Mouse (Mus musculus): ENCODE measurements at regions not wholly inside any gene's neighbourhood (a gene's known extent, or its start where the extent isn't known, plus 50 kb on each side); places are given as distances from the start of the nearest gene placed in this dataset.
"Not testable (repeated sequence)": the region's sequence is repeated elsewhere in the genome, so short reads cannot be mapped to it uniquely, and the experiment has no call there.

DNA sequence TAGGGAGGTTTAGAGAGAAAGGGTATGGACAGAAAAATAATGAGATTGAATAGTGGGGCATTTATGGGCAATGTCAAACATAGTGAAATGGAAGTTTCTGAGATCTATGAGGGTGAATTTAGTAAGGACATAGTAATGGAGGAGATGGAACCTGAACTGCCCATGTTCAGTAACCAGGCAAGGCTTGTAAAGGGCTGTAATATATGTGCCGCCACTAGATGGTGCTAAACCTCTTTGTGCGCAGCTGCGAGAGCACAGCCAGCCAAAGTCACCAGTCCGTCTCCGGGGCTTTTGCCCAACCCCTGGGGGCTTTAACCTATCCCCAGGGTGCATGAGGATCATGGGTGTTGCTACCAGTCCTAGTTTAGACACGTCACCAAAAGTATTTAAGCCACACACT lies 77.7 kb upstream of the Vmn2r25 start:
- DNase-seq (ENCODE audit: low spot score) (peak; percentile 8), ATAC-seq (ENCODE audit: low FRiP score) (peak; percentile 76)
- H3K9ac ChIP-seq (ENCODE audit: low read depth, low read length); H3K4me2 ChIP-seq (replicated peaks; ENCODE audit: low read depth, low read length); H3K4me3 ChIP-seq (ENCODE audit: low read depth, low read length); H3K4me1 ChIP-seq (replicated peaks; ENCODE audit: control insufficient read depth, insufficient read depth, low read length); H3K27me3 ChIP-seq (ENCODE audit: control insufficient read depth, insufficient read depth, low read length); H3K9me3 ChIP-seq (ENCODE audit: control insufficient read depth, low read length); H3K36me3 ChIP-seq (ENCODE audit: control insufficient read depth, insufficient read depth, low read length); H3K27ac ChIP-seq (ENCODE audit: low read depth, low read length): not testable (repeated sequence)
- 5% methylated on average over 3 of the region's 6 CpGs for WGBS

DNA sequence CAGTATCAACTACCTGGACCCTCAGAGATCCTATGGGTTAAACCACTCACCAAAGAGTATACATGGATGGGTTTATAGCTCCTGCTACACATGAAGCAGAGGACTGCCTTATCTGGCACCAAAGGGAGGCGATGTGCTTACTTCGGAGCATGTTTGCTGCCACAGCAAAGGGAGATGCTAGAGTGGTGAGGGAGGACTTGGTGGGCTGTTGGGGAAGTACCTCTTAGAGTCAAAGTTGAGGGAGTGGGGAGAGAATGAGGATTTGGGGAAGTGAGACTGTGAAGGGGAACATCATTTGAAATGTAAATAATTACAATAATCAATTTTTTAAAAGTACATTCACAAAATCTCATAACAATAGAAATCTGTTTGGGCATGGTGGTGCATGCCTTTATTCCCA lies 84.7 kb upstream of the Vmn2r25 start:
- Histone ChIP-seq H3K9me3 (ENCODE audit: control insufficient read depth, low read length) (no peaks in the 10 kb centered on the region), H3K27me3 (ENCODE audit: control insufficient read depth, insufficient read depth, low read length) (no peaks in the 10 kb centered on the region), H3K27ac (ENCODE audit: low read depth, low read length) (no peak overlapping the region), H3K9ac (ENCODE audit: low read depth, low read length) (no peak overlapping the region), H3K4me1 (replicated peaks; ENCODE audit: control insufficient read depth, insufficient read depth, low read length) (no peaks in the 10 kb centered on the region), H3K4me2 (replicated peaks; ENCODE audit: low read depth, low read length) (no peak overlapping the region), H3K4me3 (ENCODE audit: low read depth, low read length) (no peak overlapping the region), H3K36me3 (ENCODE audit: control insufficient read depth, insufficient read depth, low read length) (no peaks in the 10 kb centered on the region)
- no peak for DNase-seq (ENCODE audit: low spot score)
- WGBS: 87% methylated on average over 2 of the region's 2 CpGs
- ATAC-seq (ENCODE audit: low FRiP score): no peak

DNA sequence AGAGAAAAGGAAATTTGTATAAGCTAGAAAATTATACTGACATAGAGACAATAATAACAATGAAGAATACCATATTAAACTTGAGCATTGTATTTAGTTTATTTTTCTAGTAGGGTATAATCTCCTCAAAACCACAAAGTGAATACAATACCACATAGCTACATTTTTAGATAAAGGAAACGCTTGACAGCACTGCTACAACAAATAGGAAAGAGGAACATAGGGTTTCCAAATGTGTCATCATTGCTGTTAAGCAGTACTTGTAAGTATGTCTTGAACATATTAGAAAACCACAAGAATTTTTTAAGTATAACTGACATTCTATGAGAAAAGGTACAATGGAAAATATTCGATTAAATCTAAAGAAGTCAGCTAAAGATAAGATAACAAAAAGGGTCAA lies 63.0 kb upstream of the Vmn2r26 start:
- H3K36me3 ChIP-seq (ENCODE audit: control insufficient read depth, insufficient read depth, low read length): no peaks in the 10 kb centered on the region
- H3K4me1 ChIP-seq (replicated peaks; ENCODE audit: control insufficient read depth, insufficient read depth, low read length): no peaks in the 10 kb centered on the region
- no peak overlapping the region for H3K9ac ChIP-seq (ENCODE audit: low read depth, low read length)
- ATAC-seq (ENCODE audit: low FRiP score): no peak
- WGBS: 92% methylated on average over 2 of the region's 2 CpGs
- H3K4me3 ChIP-seq (ENCODE audit: low read depth, low read length): no peak overlapping the region
- H3K27me3 ChIP-seq (ENCODE audit: control insufficient read depth, insufficient read depth, low read length): no peaks in the 10 kb centered on the region
- H3K4me2 ChIP-seq (replicated peaks; ENCODE audit: low read depth, low read length): no peak overlapping the region
- no peak for DNase-seq (ENCODE audit: low spot score)
- H3K9me3 ChIP-seq (ENCODE audit: control insufficient read depth, low read length): no peaks in the 10 kb centered on the region
- H3K27ac ChIP-seq (ENCODE audit: low read depth, low read length): no peak overlapping the region

DNA sequence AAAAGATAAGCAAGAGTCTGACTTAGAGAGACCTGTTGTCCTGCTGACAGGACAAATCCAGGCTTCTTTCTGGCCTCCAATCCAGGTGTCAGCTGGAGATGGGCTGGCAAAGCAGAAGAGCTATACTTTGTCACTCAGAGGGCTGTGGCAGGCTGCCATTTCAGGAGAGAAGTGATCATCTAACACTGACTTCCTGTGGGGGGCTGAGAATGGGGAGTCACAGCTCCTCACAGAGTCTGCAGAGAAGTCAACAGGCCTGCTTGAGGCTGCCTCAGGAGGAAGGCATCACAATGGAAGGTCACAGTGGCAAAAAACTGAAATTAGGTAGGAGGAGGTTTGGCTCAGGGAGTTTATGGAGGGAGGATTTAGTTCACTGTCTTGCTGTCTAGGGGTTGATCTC lies 53.2 kb upstream of the Vmn2r26 start:
- DNase-seq (ENCODE audit: low spot score) (no peak), ATAC-seq (ENCODE audit: low FRiP score) (no peak)
- Histone ChIP-seq H3K27ac (ENCODE audit: low read depth, low read length) (no peak overlapping the region), H3K36me3 (ENCODE audit: control insufficient read depth, insufficient read depth, low read length) (no peaks in the 10 kb centered on the region), H3K4me3 (ENCODE audit: low read depth, low read length) (no peak overlapping the region), H3K9me3 (ENCODE audit: control insufficient read depth, low read length) (no peaks in the 10 kb centered on the region), H3K27me3 (ENCODE audit: control insufficient read depth, insufficient read depth, low read length) (no peaks in the 10 kb centered on the region), H3K4me2 (replicated peaks; ENCODE audit: low read depth, low read length) (no peak overlapping the region), H3K9ac (ENCODE audit: low read depth, low read length) (no peak overlapping the region), H3K4me1 (replicated peaks; ENCODE audit: control insufficient read depth, insufficient read depth, low read length) (no peaks in the 10 kb centered on the region)
